Mouse (Mus musculus): ENCODE measurements at regions not wholly inside any gene's neighbourhood (a gene's known extent, or its start where the extent isn't known, plus 50 kb on each side); places are given as distances from the start of the nearest gene placed in this dataset.
"Not testable (repeated sequence)": the region's sequence is repeated elsewhere in the genome, so short reads cannot be mapped to it uniquely, and the experiment has no call there.

GRCm38 (mm10) chr12:112299089-112299488, 153.1 kb downstream of the Kif26a start:
- DNase-seq = no peak

- no peak for DNase-seq
Observed at GRCm38 (mm10) chr12:112299603-112300002, 153.6 kb downstream of the Kif26a start.

- no peak for DNase-seq
Observed at GRCm38 (mm10) chr12:112300125-112300524, 154.1 kb downstream of the Kif26a start.

GRCm38 (mm10) chr12:112301411-112301891, 155.4 kb downstream of the Kif26a start:
- DNase-seq = no peak

GRCm38 (mm10) chr12:112301929-112302328, 155.9 kb downstream of the Kif26a start:
- no peak for DNase-seq

- DNase-seq = no peak
Observed at GRCm38 (mm10) chr12:112306208-112306607, 160.2 kb downstream of the Kif26a start.

- DNase-seq = no peak
Observed at GRCm38 (mm10) chr12:112308016-112308415, 162.0 kb downstream of the Kif26a start.

- DNase-seq = not testable (repeated sequence)
Observed at GRCm38 (mm10) chr12:112309096-112309495, 163.1 kb downstream of the Kif26a start.

GRCm38 (mm10) chr12:112309781-112310180, 163.8 kb downstream of the Kif26a start:
- DNase-seq = no peak

- DNase-seq = no peak
Observed at GRCm38 (mm10) chr12:112310661-112311060, 164.7 kb downstream of the Kif26a start.

- no peak for DNase-seq
Observed at GRCm38 (mm10) chr12:112314781-112315180, 168.8 kb downstream of the Kif26a start.

GRCm38 (mm10) chr12:112317191-112317590, 171.2 kb downstream of the Kif26a start:
- no peak for DNase-seq

GRCm38 (mm10) chr12:112318461-112318860, 170.8 kb upstream of the A530016L24Rik start:
- DNase-seq = no peak

GRCm38 (mm10) chr12:112322196-112322595, 167.1 kb upstream of the A530016L24Rik start:
- no peak for DNase-seq

GRCm38 (mm10) chr12:112327411-112327810, 161.8 kb upstream of the A530016L24Rik start:
- no peak for DNase-seq

- no peak for DNase-seq
Observed at GRCm38 (mm10) chr12:112328809-112329575, 160.3 kb upstream of the A530016L24Rik start.

- DNase-seq = no peak
Observed at GRCm38 (mm10) chr12:112329701-112330301, 159.4 kb upstream of the A530016L24Rik start.

- no peak for DNase-seq
Observed at GRCm38 (mm10) chr12:112330557-112330956, 158.7 kb upstream of the A530016L24Rik start.

- DNase-seq = no peak
Observed at GRCm38 (mm10) chr12:112331061-112331460, 158.2 kb upstream of the A530016L24Rik start.

- DNase-seq = no peak
Observed at GRCm38 (mm10) chr12:112333125-112334079, 155.8 kb upstream of the A530016L24Rik start.

GRCm38 (mm10) chr12:112334106-112334855, 155.0 kb upstream of the A530016L24Rik start:
- no peak for DNase-seq

GRCm38 (mm10) chr12:112335641-112336040, 153.6 kb upstream of the A530016L24Rik start:
- DNase-seq = no peak
